Mouse (Mus musculus) neural tube, embryonic 15.5 days (tissue): Measurements from ENCODE around the gene Krt83. TPM values are rescaled to one million over a fixed set of nuclear protein-coding genes. Genes with fewer than 3 reads are reported as not detected.

Experiments
- polyA plus RNA-seq: library from polyadenylated mRNA; unstranded; fragments of >200 nt; fragmentation: Nextera tagmentation; extraction: Ambion mirVana; gene quantifications from 2 replicates; pipeline ENCODE4 v1.2.1, GENCODE M21; 2015

Gene Krt83
- polyA plus RNA-seq, 1 experiment from 2014 or later = not detected

Other genes with a start within 250 kb of the Krt83 start
- 7.9 and 10.6 TPM in 2 replicates for gene Nr4a1, start 237.2 kb downstream of the Krt83 start, polyA plus RNA-seq
- gene Atg101, start 207.2 kb downstream of the Krt83 start, polyA plus RNA-seq = 77.2 TPM in 2 replicates
- 0.44 and 0.63 TPM in 2 replicates for gene 6030408B16Rik, start 198.3 kb downstream of the Krt83 start, polyA plus RNA-seq
- gene Krt80, start 121.3 kb downstream of the Krt83 start, polyA plus RNA-seq = 0.12 and 0.41 TPM in 2 replicates
- 1.0 and 12.2 TPM in 2 replicates for gene Krt7, start 80.5 kb downstream of the Krt83 start, polyA plus RNA-seq
- 0.51 and 0.78 TPM in 2 replicates for gene Krt87, start 52.7 kb downstream of the Krt83 start, polyA plus RNA-seq
- gene Krt88, start 43.8 kb downstream of the Krt83 start, polyA plus RNA-seq = not detected in 2 replicates
- not detected in 2 replicates for gene Krt81, start 27.8 kb downstream of the Krt83 start, polyA plus RNA-seq
- gene Krt86, start 18.0 kb downstream of the Krt83 start, polyA plus RNA-seq = 0.11 TPM in 1 of 2 replicates, not detected in the other
- gene Gm49425, start 25.7 kb upstream of the Krt83 start, polyA plus RNA-seq = 0.19 and 0.42 TPM in 2 replicates
- 0.28 TPM in 1 of 2 replicates, not detected in the other for gene Krt84, start 41.3 kb upstream of the Krt83 start, polyA plus RNA-seq
- gene Krt82, start 59.2 kb upstream of the Krt83 start, polyA plus RNA-seq = not detected in 2 replicates
- 0.06 and 0.12 TPM in 2 replicates for gene Krt90, start 71.4 kb upstream of the Krt83 start, polyA plus RNA-seq
- gene Krt75, start 82.4 kb upstream of the Krt83 start, polyA plus RNA-seq = 0.10 TPM in 1 of 2 replicates, not detected in the other
- not detected in 2 replicates for gene Gm5414, start 136.7 kb upstream of the Krt83 start, polyA plus RNA-seq
- gene Gm5478, start 155.9 kb upstream of the Krt83 start, polyA plus RNA-seq = not detected in 2 replicates
- gene Krt6b, start 188.8 kb upstream of the Krt83 start, polyA plus RNA-seq = 0.09 TPM in 1 of 2 replicates, not detected in the other
- gene Krt6a, start 202.8 kb upstream of the Krt83 start, polyA plus RNA-seq = 0.75 and 1.5 TPM in 2 replicates
- 0.79 and 37.7 TPM in 2 replicates for gene Krt5, start 221.4 kb upstream of the Krt83 start, polyA plus RNA-seq